Mouse (Mus musculus): Measurements from ENCODE around the gene Cuta. TPM values are rescaled to one million over a fixed set of nuclear protein-coding genes. Genes with fewer than 3 reads are reported as not detected.

The Cuta gene
- total RNA-seq, 2 experiments from 2014 or later = 103 to 110 TPM

- H3K4me3 ChIP-seq = no peak overlapping the region
- no peak overlapping the region for H3K27ac ChIP-seq
- intact Hi-C loops (cut with DNase I) = no loop called here
- no peak for DNase-seq (ENCODE audit: extremely low spot score in 1 of 2, low spot score in 2 of 2)
- no peak for TF ChIP-seq CTCF (IDR thresholded peaks at IDR 0.05)
Measured at GRCm38 (mm10) chr17:26900916-26901315, 38.5 kb downstream of the Cuta start.

- DNase-seq (ENCODE audit: extremely low spot score in 1 of 2, low spot score in 2 of 2) = peak; percentile 40 to 58
- Histone ChIP-seq H3K27ac (no peak overlapping the region), H3K4me3 (no peak overlapping the region)
- TF ChIP-seq CTCF (IDR thresholded peaks at IDR 0.05) = peak; percentile 80
- intact Hi-C loops (cut with DNase I) = no loop called here
Measured at GRCm38 (mm10) chr17:26895578-26895977, 43.8 kb downstream of the Cuta start.

- Histone ChIP-seq H3K4me3 (no peak overlapping the region), H3K27ac (peak overlapping the region; percentile 72)
- intact Hi-C loops (cut with DNase I) = no loop called here
- no peak for DNase-seq (ENCODE audit: extremely low spot score in 1 of 2, low spot score in 2 of 2)
- TF ChIP-seq CTCF (IDR thresholded peaks at IDR 0.05) = no peak
Measured at GRCm38 (mm10) chr17:26894342-26894741, 45.0 kb downstream of the Cuta start.

GRCm38 (mm10) chr17:26893492-26893891, 45.9 kb downstream of the Cuta start:
- no peak for DNase-seq (ENCODE audit: extremely low spot score in 1 of 2, low spot score in 2 of 2)
- TF ChIP-seq CTCF (IDR thresholded peaks at IDR 0.05) = no peak

GRCm38 (mm10) chr17:26892635-26893375, 46.6 kb downstream of the Cuta start:
- DNase-seq (ENCODE audit: extremely low spot score in 1 of 2, low spot score in 2 of 2) = no peak
- intact Hi-C loops (cut with DNase I) = no loop called here
- peak overlapping the region; percentile 72 for H3K27ac ChIP-seq
- no peak for TF ChIP-seq CTCF (IDR thresholded peaks at IDR 0.05)
- no peak overlapping the region for H3K4me3 ChIP-seq

More at GRCm38 (mm10) chr17:26893492-26893891, 45.9 kb downstream of the Cuta start:
- Histone ChIP-seq H3K27ac (peak overlapping the region; percentile 72), H3K4me3 (no peak overlapping the region)
- intact Hi-C loops (cut with DNase I) = no loop called here

- Histone ChIP-seq H3K27ac (no peak overlapping the region), H3K4me3 (no peak overlapping the region)
- DNase-seq (ENCODE audit: extremely low spot score in 1 of 2, low spot score in 2 of 2) = no peak
- intact Hi-C loops (cut with DNase I) = loop anchor here (5.0 kb wide), 2 partner anchors 171 to 426 kb away; partner anchors contain the start of gene Crebrf
- TF ChIP-seq CTCF (IDR thresholded peaks at IDR 0.05) = no peak
Measured at GRCm38 (mm10) chr17:26887926-26888325, 51.4 kb downstream of the Cuta start.

GRCm38 (mm10) chr17:26886047-26886749, 53.2 kb downstream of the Cuta start:
- intact Hi-C loops (cut with DNase I) = loop anchor here (1.0 to 5.0 kb wide), 3 partner anchors 169 to 424 kb away; partner anchors contain the start of gene Crebrf
- peak; percentile 100 for TF ChIP-seq CTCF (IDR thresholded peaks at IDR 0.05)
- H3K27ac ChIP-seq = no peak overlapping the region
- DNase-seq (ENCODE audit: extremely low spot score in 1 of 2, low spot score in 2 of 2) = peak; percentile 84 to 88
- H3K4me3 ChIP-seq = peak overlapping the region; percentile 55

GRCm38 (mm10) chr17:26884995-26885926, 54.1 kb downstream of the Cuta start:
- Histone ChIP-seq H3K27ac (no peak overlapping the region), H3K4me3 (peak overlapping the region; percentile 55)
- DNase-seq (ENCODE audit: extremely low spot score in 1 of 2, low spot score in 2 of 2) = peak; percentile 67 to 68
- TF ChIP-seq CTCF (IDR thresholded peaks at IDR 0.05) = peak; percentile 46
- intact Hi-C loops (cut with DNase I) = loop anchor here (2.0 to 5.0 kb wide), 3 partner anchors 90 to 423 kb away; partner anchors contain the start of gene Crebrf

Small RNAs within 50 kb of the gene (microRNA-seq; reads per million reads assigned to microRNA genes)
- gene Gm27775 (0 reads per million in 2 experiments), gene Mir3083 (20.2 to 25.8 reads per million in 2 experiments), gene Mir6968 (4.5 to 6.8 reads per million in 2 experiments)

Other genes starting within 250 kb of the Cuta start
- gene Crebrf, start 223.9 kb downstream of the Cuta start, total RNA-seq (2021) = 100 to 1,000 TPM; 150 TPM
- gene Bnip1, start 158.5 kb downstream of the Cuta start, total RNA-seq (2021) = 10 to 100 TPM; 32.6 to 34.6 TPM
- not detected for gene Nkx2-5, start 94.6 kb downstream of the Cuta start, total RNA-seq (2021)
- gene Kifc5b, start 22.5 kb downstream of the Cuta start, total RNA-seq (2021) = 1 to 10 TPM; 3.3 to 4.6 TPM
- gene Phf1, start 6.5 kb downstream of the Cuta start, total RNA-seq (2021) = 10 to 100 TPM; 33.8 to 39.5 TPM
- gene Syngap1, start 1.7 kb upstream of the Cuta start, total RNA-seq (2021) = 100 to 1,000 TPM; 452 to 471 TPM
- gene Zbtb9, start 33.6 kb upstream of the Cuta start, total RNA-seq (2021) = 10 to 100 TPM; 16.3 to 18.3 TPM
- 10 to 100 TPM; 13.0 to 14.0 TPM for gene Bak1, start 89.4 kb upstream of the Cuta start, total RNA-seq (2021)
- gene Itpr3, start 117.7 kb upstream of the Cuta start, total RNA-seq (2021) = 1 to 10 TPM; 2.2 to 3.3 TPM
- 100 to 1,000 TPM; 215 to 245 TPM for gene Uqcc2, start 194.3 kb upstream of the Cuta start, total RNA-seq (2021)
- under 1 TPM; 0.38 to 0.47 TPM for gene Ip6k3, start 228.2 kb upstream of the Cuta start, total RNA-seq (2021)

Data from left cerebral cortex, adult 2 months (tissue).